Mouse (Mus musculus): ENCODE results near the gene Sirt2.

DNA sequence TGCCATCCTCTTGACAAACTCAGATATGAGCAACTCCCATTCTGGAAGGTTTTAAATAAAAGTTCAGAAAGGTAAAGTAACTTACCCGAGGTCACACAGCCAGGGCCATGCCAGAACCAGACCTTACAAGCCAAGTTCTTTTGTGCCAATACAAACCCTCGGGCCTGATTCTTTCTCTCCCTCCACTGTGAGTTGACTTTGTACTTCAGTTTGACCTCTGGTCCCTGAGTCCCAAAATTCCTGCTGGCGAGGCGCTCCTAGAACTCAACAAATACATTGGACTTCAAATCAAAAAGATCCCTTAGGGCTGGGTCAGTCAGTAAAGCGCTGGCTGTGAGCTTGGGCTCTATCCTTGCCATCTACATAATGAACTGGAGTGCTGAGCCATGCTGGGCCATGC, 70.4 kb downstream of the Sirt2 start:
- TF ChIP-seq EP300 (IDR thresholded peaks at IDR 0.05; ENCODE audit: low read depth) (no peak), CTCF (IDR thresholded peaks at IDR 0.05; ENCODE audit: low read depth) (no peak)
